Mouse (Mus musculus) left cerebral cortex, postnatal 10 days (tissue): ENCODE measurements around the gene Prrc2a. TPM values are rescaled to one million over a fixed set of nuclear protein-coding genes. Genes with fewer than 3 reads are reported as not detected.
"Not testable (repeated sequence)": the region's sequence is repeated elsewhere in the genome, so short reads cannot be mapped to it uniquely, and the experiment has no call there.

Experiments
- DNase-seq, 2 experiments: peaks; one replicate each; pipeline ENCODE4 v3.0.0; 2021 to 2022; ENCODE audit warnings: low spot score in 2 of 2, mixed read lengths in 1 of 2; ENCODE audit errors: extremely low spot score in 1 of 2
- intact Hi-C: fragments of 180-260 bp; cut with DNase I; formaldehyde crosslinking; loops from one replicate; pipeline ENCODE4 v1.15.1; 2025
- total RNA-seq, 2 experiments: library from RNA; stranded (reverse); gene quantifications; 2 replicates each; pipeline ENCODE4 v1.2.3; 2021

Prrc2a gene
- total RNA-seq, 2 experiments from 2014 or later = 261 to 270 TPM

DNA sequence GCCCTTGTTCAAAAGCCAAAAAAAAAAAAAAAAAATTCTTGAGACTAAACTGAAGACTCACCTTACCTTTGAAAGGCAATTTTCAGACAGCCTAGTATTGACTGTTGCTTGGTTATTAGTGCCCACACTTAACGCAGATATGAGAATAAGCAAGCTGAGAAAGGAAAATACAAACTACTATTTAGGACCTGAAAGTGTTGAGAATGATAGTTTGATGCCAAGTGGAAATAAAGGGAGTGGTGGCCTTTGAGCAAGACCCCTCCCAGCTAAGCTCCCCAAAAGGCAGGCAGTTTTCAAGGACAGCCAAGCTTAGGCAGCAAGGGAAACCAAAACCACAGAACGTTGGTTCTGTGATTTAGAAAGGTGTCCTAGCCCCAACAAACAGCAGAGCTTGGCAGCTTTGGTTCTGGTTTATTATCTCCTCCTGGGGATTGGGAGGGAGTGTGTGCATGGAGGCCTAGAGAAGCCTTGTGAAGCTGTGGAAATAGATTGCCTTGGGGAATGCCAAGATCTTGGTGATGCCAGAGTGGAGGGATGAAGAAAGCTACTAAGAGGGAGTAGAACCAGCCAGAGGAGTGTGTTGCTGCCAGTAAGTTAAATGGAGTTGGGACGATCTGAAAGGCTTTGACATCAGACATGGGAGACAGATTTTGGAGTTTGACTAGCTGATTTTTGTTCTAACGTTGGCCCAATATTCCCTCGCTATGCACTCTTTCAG, 16.6 kb downstream of the Prrc2a start:
- intact Hi-C loops = no loop called here
- no peak for DNase-seq

DNA sequence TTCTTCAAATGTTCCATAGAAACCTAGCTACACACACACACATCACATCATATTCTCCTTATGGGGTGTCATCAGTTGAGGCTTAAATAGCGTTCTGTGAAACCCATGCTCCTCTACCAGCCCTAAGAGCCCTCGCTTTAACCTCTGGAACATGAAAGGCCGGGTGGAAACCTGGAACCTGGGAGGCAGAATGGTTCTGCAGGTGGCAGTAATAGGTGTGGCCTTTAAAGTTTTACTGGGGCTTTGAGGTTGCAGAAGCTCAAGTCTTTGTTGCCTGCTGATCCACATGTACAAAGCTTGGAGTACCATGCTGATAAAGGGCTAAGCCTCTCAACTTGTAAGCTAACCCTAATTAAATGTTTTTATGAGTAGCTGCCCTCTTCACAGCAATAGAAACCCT, 17.3 kb downstream of the Prrc2a start:
- intact Hi-C loops = no loop called here
- no peak for DNase-seq

DNA sequence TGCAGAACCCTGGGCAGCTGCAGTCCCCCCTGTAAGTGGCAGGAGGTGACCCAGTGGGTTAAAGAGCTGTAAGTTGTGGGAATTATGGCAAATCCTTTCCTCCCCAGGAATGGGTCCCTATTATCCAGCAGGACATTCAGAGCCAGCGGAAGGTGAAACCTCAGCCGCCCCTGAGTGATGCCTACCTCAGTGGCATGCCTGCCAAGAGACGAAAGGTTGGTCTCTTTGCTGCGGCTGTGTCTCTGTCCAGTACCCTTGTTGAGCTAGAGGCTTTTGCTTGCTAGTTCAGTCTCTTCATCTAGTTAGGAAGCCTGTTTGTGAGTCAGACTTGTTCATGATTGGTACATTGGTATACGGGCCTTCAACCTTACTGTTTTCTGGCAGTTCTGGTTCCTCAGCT, 18.6 kb downstream of the Prrc2a start:
- intact Hi-C loops = no loop called here
- no peak for DNase-seq

DNA sequence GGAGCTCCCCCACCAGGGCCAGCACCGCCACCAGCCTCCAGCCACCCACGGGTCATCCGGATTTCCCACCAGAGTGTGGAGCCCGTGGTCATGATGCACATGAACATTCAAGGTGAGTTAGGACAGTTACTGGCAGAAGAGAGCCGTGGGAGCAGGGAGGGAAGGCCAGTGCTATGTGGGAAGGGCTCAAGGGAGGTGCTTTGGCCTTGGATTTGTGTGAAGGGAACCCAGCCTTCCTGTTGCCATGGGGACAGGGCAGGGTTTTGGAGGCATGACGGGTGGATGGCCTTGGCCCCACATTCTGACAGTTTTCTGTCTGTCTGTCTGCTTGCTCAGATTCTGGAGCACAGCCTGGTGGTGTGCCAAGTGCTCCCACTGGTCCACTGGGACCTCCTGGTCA, 22.7 kb downstream of the Prrc2a start:
- DNase-seq = no peak
- intact Hi-C loops = loop anchor here (2.0 kb wide), 1 partner anchor 17 kb away; no protein-coding TSS in a partner anchor

DNA sequence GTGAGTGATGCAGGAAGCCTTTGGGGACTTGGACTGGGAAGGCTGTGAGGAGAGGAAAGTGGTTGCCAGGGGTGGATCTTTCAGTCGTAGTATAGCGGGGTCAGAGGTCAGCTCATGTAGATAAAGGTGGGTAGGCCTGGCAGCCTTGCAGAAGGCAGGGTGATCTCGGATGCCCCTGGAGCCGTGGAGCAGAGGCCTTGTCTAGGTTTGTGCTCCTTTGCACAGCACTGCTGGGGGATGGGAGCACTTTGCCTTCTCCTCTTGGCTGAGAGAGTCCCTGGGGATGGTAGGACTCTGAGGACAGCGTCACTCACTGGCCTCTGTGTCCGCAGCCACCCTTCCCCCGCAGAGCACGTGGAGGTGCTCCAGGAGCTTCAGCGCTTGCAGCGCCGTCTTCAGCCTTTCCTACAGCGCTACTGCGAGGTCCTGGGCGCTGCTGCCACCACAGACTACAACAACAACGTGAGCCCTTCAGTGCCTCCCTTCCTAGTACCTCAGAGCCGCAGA, 24.2 kb downstream of the Prrc2a start:
- DNase-seq = no peak
- intact Hi-C loops = no loop called here

DNA sequence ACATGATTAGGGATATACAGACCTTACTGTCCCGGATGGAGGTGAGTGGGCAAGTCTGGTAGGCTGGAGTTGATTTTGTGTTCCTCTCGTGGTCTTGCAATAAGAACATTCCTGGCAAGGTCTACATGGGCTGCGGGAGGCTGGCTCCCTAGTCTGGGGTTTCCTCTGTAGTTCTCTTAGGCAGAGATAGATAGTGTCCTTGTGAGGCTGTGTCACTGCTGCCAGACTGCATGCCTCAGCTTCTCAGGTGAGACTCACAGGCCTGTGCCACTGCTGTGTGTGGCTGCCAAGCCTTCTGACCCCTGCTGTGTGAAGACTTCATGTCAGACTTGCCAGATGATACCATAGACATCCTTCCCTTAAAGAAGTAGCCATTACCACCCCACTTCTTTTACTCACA, 25.4 kb downstream of the Prrc2a start:
- intact Hi-C loops = no loop called here
- DNase-seq = no peak

DNA sequence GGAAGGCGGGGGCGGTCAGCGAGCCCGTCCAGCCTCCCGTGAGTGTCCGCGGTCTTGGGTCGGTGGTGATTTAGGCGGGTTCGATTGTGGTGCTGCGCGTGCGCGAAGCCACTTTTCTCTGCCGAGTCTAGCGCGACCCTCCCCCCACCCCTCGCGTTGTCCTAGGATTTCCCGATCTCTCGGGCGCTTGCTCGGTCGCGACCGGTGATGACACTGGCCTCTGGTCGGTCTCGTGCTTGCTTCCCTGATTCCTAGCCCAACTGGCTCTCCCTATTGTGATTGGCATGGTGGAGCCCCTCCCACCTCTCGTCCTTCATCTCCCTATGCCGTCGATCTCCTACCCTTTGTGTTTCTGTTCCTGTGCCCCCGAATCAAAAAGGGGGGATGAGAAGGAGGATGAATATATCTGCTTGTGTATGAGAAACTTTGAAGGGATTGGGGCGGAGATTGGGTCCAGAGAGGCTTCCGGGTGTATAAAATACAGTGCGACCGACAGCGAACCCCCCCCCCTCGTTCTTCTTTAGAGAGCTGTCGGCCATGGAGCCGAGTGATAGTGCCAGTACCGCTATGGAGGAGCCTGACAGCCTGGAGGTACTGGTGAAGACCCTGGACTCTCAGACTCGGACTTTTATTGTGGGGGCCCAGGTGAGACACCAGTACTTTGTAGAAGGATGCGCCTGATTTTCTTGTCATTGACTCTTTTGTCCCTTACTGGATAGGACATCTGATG, 28.9 kb downstream of the Prrc2a start:
- no peak for DNase-seq
- intact Hi-C loops = no loop called here

DNA sequence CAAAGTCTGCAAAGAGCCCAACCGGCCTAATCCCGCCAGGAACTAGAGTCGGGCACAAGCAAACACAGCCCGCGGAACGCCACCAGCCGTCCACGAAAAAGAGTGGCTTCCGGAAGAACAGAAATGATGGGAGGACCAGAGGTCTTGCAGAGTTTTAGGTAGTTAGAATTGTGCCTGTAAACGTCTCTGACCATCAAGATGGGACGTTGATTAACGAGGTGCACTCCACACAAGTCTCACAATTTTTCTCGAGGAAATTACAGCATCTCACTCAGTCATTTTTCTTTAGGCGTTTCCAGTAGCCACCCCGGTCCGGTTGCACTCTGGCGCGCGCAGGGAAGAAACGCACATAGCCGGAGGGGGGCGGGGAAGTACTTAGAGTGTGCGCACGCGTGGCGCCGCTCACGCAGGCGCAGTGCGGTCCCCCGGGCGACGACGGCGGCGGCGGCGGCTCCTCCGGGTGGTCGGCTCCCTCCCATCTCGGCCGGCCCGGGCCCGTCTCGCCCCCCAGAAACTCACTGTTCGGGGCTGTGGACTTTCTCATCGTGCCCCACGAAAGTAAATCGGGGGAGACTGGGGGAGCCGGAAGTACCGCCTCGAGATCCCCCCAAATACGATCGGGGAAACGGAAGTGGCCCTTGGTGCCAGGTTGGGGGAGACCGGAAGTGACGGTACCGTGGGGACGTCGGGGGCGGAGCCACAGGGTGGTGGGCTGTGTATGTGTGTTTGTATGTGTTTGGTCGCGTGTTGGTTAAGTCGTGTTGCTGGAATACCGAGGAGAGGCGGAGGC, 29.7 kb downstream of the Prrc2a start, which contains the start of gene Bag6:
Gene Bag6, plus strand, starts transcription at position 378 of the 790 bp plus-strand sequence.
- intact Hi-C loops = no loop called here
- DNase-seq = peak; percentile 92 to 96

DNA sequence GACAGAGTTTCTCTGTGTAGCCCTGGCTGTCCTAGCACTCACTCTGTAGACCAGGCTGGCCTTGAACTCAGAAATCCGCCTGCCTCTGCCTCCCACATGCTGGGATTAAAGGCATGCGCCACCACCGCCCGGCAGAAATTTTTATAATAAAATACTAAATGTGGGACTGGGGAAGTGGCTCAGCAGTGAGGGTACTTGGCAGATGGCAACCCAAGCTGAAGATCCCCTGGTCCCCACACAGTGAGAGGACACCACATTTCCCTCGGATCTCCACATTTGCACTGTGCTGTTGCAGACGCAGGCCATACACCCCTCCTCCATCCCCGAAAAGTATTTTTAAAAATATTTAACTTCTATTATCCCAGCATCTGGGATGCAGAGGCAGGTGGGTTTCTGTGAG, 31.2 kb downstream of the Prrc2a start:
- intact Hi-C loops = no loop called here
- DNase-seq = no peak

DNA sequence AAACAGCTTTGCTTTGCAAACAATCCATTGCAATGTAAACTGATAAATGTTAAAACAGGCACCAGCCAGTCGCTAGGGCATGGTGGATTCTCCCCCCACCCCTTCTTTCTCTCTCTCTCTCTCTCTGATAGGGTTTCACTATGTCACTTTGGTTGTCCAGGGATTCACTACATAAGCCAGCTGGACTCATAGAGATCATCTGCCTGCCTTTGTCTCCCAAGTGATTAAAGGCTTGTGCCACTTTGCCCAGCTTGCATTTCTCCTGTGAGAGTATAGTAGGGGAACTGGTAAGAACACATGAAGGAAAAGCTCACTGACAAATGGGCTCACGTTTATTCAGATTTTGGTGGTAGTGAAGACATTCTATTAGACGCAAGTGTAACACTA, 32.5 kb downstream of the Prrc2a start:
- no peak for DNase-seq
- intact Hi-C loops = no loop called here

DNA sequence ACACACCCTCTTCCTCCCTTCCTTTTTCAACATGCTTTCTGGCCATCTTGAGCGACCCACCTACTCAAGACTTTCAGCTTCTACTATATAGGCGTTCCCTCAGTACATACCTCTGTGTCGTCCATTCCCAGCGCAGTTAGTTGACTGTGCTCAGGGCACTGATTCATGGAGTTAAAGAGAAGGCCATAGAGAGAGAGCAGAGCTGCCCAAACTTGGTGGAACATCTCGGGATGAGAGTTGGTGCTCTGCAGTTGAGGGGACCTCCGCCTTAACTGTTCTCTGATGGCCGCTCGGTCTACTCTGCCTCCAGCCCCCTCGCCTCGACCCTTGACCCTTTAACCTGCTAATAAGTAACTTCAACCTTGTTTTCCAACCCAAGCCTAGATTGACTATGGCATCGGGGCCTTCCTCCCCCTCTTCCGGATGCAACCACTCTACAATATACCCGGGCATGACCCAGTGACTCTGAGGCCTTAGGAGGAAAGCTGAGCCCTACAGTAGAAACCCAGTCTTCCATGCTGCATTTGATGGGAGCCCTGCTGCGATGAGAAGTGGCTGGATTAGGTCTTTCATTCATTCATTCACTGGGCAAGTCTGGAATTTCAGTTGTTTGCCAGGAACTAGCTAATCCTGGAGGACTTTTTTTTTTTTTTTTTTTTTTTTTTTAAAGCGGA, 33.1 kb downstream of the Prrc2a start, which contains the start of gene Apom:
Gene Apom, minus strand, starts transcription at position 551 of the 674 bp plus-strand sequence.
- intact Hi-C loops = no loop called here
- no peak for DNase-seq

DNA sequence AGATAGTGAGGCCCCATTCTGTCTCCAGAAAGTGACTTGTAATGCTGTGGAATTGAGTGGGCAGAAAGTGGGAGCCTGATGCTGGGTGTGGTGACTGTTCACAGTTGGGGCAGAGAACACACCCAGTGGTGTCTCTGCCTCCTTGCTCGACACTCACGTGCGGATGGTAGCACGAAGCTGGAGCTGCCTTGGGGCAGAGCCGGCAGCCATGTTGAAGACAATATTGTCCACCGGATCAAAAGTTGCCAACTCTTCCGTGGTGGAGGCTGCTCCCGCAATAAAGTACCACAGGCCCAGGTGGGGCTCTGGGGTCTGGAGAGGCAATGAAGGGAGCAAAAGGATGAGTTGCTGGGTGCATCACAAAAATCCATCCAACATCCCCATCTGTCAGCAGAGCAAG, 33.7 kb downstream of the Prrc2a start:
- intact Hi-C loops = no loop called here
- DNase-seq = no peak

DNA sequence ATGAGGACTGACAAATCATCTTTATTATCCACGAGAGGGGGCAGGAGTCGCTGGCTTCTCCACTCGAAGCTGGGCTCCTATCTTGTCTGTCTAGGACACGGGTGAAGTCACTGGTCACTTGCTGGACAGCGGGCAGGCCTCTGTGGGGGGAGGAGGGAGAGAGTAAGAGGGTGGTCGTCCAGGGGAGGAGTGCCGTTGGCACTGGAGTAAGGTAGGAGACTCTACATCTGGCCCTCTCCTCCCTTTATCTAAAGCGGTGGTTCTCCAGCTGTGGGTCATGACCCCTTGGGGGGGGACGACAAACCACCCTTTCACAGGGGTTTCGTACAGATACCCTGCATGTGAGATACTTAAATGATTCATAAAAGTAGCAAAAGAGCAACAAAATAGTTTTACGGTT, 35.7 kb downstream of the Prrc2a start:
- intact Hi-C loops = no loop called here
- no peak for DNase-seq

DNA sequence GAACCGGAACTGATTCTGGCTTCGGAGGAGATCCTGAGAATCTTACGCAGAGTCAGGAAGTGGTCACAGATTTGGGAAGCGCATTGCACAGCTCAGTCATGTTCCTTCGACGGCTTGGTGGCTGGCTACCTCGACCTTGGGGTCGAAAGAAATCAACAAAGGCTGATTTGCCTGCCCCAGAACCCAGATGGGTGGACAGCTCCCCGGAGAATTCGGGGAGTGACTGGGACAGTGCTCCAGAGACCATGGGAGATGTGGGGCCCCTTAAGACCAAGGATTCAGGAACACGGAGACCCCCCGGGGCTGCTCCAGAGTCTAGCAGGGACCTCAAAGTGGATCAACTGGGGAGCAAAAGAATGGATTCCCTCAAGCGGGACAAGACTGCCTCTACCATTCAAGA, 37.7 kb downstream of the Prrc2a start:
- DNase-seq = no peak
- intact Hi-C loops = no loop called here

DNA sequence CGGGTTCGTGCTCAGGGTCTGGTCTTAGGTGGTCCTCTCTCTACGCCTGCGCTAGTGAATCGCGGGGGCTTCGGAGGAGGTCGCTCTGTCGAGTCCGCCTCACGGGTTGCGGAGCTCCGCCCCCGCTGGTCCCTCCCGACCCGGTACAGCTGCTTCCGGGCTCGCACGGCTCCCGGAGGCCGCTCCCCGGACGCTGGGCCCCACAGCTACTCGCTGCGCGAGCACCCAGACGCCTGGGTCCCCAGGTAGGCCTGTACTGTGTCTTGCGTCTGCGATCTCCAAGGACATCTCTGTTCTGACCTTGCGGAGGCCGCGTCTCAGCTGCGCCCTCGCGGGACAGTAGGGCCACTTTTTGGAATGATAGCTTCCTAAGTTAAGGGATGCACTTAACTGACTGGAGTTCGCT, 38.5 kb downstream of the Prrc2a start, which contains the start of gene D17H6S53E:
Gene D17H6S53E, plus strand, starts transcription at position 168 of the 406 bp plus-strand sequence.
- intact Hi-C loops = no loop called here

DNA sequence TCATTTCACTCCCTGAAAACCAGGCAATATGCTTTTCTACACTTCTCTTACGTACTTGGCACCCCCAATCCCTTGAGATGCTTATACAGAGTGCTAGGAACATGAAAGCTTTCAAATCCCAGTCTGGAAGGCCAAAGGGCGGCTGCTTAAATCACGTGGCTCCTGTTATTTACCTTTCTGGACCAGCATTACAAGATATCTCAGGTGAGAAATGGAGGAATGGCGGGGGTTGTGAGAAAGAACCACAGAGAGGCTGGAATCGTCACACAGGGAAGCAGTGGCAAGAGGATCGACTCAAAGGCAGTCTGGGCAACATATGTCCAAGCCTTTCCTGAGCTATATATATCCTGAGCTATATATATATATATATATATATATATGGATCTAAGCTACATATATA, 39.1 kb downstream of the Prrc2a start:
- intact Hi-C loops = no loop called here
- DNase-seq = no peak

More for the DNA sequence above, 38.5 kb downstream of the Prrc2a start, which contains the start of gene D17H6S53E:
- peak; percentile 46 to 88 for DNase-seq

DNA sequence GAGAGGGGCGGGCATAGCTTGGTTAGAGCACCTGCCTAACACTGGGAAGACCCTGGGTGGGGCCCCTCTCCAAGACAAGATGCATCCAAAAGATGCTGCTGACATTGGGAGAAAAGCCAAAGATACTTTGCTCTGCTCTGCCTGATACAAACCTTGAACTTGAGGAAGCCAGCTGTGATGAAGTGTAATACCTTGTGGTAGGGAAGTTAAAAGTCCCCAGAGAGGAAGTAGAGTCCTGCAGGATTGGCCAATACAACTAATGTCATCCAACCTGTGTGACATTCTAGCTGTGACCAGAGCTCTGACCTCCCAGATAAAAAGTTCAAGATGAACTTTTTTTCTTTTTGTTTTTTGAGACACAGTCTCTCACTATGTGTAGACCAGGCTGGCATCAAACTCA, 39.6 kb downstream of the Prrc2a start:
- intact Hi-C loops = no loop called here
- no peak for DNase-seq

DNA sequence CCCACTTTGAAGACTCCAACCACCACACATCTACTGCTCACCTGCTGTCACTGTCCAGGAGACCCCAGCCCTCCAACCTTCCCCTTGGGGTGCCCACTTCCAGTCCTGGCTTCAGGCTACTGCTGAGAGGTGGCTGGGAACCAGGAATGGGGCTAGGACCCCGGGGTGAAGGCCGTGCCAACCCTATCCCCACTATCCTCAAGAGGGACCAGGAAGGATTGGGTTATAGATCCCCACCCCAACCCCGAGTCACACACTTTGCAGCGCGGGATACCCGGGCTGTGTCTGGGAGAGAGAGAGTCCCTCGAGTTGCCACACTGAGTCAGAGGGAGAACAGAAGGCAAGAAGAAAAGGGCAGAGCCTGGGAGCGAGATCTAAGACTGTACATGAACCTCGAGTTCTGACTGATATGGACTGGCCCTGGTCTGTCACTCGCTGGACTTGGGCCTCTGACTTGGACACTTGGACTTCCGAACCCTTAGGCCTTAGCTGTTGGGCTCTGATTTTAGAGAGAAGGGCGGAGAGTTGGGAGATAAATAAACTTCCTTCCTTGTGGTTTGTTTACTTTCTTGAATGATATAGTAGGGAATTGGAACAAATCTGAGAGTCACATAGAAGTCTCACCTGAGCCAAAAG, 40.3 kb downstream of the Prrc2a start:
- DNase-seq, intact Hi-C loops: not testable (repeated sequence)
